Mouse (Mus musculus): ENCODE measurements at regions not wholly inside any gene's neighbourhood (a gene's known extent, or its start where the extent isn't known, plus 50 kb on each side); places are given as distances from the start of the nearest gene placed in this dataset.

GRCm38 (mm10) chr14:115028011-115028410, 64.0 kb upstream of the Gpc5 start:
- no peak for DNase-seq

DNA sequence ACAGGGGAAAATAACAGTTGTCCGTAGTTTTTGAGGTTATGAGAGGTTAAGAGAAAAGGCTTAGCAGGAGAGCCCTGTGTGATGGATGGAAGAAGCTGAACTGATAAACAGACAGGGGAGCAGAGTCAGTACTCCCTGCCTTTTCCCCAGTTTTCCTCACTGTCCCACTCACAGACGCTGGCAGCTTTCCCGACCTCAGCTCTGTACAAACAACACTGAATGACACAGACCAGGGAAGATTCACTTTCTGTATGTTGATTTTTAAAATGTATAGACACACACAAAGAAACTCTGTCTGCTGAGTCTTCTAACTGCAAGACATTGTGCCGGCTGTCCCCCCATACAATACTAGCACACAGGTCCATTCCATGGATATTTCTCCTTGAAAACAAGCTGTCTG, 60.3 kb upstream of the Gpc5 start:
- DNase-seq, result no peak

GRCm38 (mm10) chr14:115033375-115033969, 58.5 kb upstream of the Gpc5 start:
- no peak for DNase-seq

DNA sequence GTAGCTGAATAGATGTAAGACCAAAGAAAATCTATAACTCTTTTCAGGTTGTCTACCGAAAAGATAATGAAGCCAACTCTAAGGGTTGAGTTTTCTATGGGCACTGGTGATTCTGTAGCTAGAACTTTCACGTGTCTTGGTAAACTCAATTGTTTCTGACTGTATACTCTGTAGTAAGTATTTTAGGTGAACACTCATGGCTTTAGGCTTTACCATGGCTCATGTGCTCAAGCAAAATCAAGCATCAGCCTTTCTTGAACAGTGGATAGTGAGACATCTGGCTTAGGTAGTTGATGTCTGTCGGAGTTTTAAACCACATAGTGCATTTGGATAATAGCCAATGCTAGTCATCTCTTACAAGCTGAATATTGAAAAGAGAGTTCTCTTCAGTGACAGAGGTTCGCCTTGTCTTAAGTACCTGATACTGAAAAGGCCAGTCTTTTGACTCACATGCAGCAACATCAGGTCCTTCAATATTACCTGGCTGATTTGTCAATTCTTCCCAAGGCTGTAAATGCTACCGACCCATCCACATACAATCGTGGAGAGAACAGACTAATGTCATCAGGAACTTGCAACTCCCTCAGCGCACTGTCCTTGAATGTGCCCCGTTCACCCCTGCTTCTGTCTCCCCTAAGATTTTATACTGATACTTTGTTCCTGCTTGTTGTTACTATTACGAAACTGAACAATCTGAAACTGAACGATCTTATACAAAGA, 57.1 kb upstream of the Gpc5 start:
- no peak for DNase-seq

GRCm38 (mm10) chr14:115037086-115037793, 54.8 kb upstream of the Gpc5 start:
- no peak for DNase-seq

- no peak for DNase-seq
These were observed 53.2 kb upstream of the Gpc5 start for GRCm38 (mm10) chr14:115038788-115039187.

DNA sequence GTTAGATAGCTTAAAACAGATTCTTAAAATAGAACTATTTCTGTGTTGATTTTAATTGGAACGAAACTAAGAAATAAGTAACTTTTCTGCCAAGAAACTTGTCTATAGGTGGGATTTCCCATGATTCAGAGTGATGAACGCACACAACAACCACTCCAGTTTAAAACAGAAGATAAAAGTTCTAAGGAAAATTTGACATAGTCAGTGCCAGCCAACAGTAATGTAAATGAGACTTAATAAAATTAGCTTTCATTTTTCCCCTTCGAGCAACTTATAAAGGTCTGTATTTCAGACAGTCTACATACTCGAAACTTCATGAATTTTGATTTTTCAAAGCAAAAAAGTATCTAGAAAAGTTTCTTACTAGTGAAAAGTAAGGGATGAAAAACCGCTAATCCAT, 52.5 kb upstream of the Gpc5 start:
- no peak for DNase-seq

DNA sequence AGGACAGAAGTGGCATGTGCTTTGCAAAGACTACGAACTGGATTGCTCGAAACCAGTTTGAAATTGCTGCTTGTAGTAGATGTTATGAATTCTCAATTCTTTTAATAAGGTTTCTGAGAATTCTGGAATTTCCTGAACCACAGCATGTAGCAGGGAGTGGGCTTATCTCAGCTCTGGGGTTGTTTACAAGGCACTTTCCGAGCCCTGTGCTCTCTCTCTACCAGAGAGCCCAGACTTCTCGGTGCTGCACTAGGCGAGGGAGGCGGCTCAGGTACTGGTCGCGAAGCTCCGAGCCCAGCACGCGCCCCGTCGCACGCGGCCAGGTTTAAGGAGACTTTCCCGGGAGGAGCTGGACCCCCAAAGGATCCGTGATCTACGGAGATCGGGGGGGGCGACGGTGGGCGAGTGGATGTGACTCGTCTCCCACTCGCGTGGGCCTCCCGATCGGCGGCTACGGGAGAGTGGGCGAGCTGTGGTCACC, 51.9 kb upstream of the Gpc5 start:
- no peak for DNase-seq

GRCm38 (mm10) chr14:115040578-115041206, 51.3 kb upstream of the Gpc5 start:
- DNase-seq, result peak; percentile 86 to 89

GRCm38 (mm10) chr14:115041336-115042054, 50.5 kb upstream of the Gpc5 start:
- peak; percentile 45 to 65 for DNase-seq

GRCm38 (mm10) chr14:115042055-115042564, 49.9 kb upstream of the Gpc5 start:
- DNase-seq, result peak; percentile 76 to 82
